Mouse (Mus musculus): ENCODE results near the gene Pip4k2b.

The Pip4k2b gene

DNA sequence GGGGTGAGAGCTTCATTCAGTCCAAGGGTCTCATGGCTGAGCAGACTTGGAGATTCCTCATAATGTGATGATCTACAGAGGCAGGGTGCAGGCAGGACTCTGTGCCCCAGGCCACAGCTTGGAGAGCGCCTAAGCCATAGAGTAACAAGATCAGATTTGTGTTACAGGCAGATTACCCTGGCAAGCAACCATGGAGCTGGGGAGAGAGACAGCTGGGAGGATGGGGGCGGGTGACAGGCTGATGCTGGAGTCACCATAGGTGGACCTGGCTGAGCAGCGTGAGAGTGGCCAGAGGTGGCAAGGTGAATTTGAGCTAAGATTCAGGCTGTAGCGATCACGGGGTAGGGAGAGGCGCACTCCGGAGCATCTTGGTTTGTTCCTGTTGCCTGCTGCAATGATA lies 76.3 kb downstream of the Pip4k2b start:
- no peak for DNase-seq (ENCODE audit: low read depth, low spot score)

DNA sequence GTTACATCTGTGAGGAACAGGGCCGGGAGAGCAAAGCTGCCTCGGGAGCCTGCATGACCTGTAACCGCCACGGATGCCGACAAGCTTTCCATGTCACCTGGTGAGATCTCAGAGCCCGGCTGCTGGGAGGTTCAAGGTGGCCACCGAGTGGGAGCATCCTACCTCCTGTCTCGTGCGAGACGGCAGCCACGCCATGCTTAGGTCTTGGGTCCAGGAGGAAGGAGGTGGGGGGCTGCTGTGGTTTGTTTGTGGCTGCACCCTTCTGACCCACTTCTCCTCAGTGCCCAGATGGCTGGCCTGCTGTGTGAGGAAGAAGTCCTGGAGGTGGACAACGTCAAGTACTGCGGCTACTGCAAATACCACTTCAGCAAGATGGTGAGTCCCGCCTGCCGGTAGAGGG lies 77.7 kb downstream of the Pip4k2b start:
- DNase-seq (ENCODE audit: low read depth, low spot score) = no peak

DNA sequence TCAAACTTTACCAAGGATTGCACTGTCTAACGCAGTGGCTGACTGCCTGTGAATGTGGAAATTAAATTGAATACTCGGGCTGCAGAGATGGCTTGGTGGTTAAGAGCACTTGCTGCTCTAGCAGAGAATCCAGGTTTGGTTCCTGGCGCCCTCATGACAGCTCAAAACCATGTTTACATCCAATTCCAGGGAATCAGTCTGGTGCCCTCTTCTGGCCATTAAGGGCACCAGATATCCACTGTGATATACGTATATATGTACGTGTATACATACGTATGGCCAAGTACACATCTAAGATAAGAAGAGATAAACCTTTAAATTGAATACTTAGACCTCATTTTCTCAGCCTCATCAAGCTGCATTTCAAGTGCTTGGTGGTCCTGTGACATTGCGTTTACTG lies 78.3 kb downstream of the Pip4k2b start:
- DNase-seq (ENCODE audit: low read depth, low spot score) = no peak

DNA sequence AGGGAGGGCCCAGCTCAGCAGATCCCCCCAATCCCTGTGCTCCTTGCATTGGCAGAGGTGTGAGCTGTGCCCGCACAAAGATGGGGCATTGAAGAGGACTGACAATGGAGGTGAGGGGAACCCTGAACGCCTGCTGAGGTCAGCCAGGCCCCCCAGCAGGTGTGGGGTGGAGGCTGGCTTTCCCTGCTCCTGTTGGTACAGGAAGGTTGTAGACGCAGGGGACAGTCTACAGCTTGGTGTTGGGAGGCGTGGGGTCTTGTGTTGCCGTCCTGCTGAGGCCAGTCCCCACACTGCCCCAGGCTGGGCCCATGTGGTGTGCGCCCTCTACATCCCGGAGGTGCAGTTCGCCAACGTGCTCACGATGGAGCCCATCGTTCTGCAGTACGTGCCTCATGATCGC lies 79.1 kb downstream of the Pip4k2b start:
- no peak for DNase-seq (ENCODE audit: low read depth, low spot score)
